Comparison of ENCODE assay signal across 19 mouse cellular contexts in the genomic region with DNA sequence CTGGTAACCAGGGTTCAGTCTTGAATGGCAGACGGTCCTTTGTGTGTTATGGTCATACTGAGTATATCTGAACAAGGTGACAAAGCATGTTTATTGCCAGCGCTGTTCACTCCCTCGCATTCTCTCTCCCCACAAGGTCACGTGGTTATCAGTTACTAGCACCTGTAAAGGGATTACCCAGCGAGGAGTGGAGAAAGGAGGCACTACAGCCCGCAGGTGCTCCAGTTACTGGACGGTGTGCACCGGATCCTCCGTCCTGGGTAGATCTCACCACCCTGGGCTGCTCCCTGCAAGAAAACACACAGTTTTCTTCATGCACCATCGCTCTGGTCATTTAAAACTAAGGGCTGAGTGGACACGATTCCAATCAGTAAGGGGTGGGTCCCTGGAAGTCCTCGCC. TPM values are rescaled to one million over a fixed set of nuclear protein-coding genes. Genes with fewer than 3 reads are reported as not detected.
A peak's percentile ranks its signal among the peaks of the same experiment; 100 is the strongest.
DNase-seq lines count a peak whose midpoint lies in the region; ATAC-seq and TF ChIP-seq lines count a peak whose summit lies in the region.
"Had no signal": no experiment of that assay in that cellular context is flagged by ENCODE, and none has a peak within 500 bp of the region (broad histone marks: within the 10 kb centered on the region; RNA-seq: fewer than 3 reads in every experiment).

No protein-coding gene starts in this region.

- 44% methylated on average over 12 of the region's 12 CpGs for WGBS in kidney, embryonic 16.5 days

- H3K4me1 ChIP-seq in kidney, embryonic 16.5 days (ENCODE audit: insufficient read depth, low read length): no peaks in the 10 kb centered on the region
- H3K4me1 ChIP-seq: limb, embryonic 10.5 days had no signal

- no peaks in the 10 kb centered on the region for H3K9me3 ChIP-seq in kidney, embryonic 16.5 days (ENCODE audit: low read length)
- H3K9me3 ChIP-seq: heart, embryonic 10.5 days; limb, embryonic 10.5 days had no signal

- no peak overlapping the region for H3ac ChIP-seq in C2C12 (ENCODE audit: control insufficient read depth, insufficient read length, low read depth)

- no peaks in the 10 kb centered on the region for H3K27me3 ChIP-seq in kidney, embryonic 16.5 days (ENCODE audit: insufficient read depth, low read length)
- H3K27me3 ChIP-seq in C2C12 (ENCODE audit: control insufficient read depth, insufficient read depth, insufficient read length): no peaks in the 10 kb centered on the region

- H3K4me2 ChIP-seq in kidney, embryonic 16.5 days (replicated peaks; ENCODE audit: low read depth, low read length): no peak overlapping the region

- no peaks in the 10 kb centered on the region for H3K79me2 ChIP-seq in C2C12 (ENCODE audit: control insufficient read depth, insufficient read depth)

- intact Hi-C loops in heart, postnatal 14 days (cut with DNase I): no loop called here

- TF ChIP-seq CTCF in C2C12 (IDR thresholded peaks at IDR 0.05; ENCODE audit: control insufficient read depth, insufficient read depth, insufficient read length): no peak

- DNase-seq in heart, adult 11 months: peak; percentile 71
- DNase-seq in heart, postnatal 14 days: no peak
- DNase-seq in kidney, postnatal 4 days: no peak
- DNase-seq in R1 (ENCODE audit: low read depth, low spot score): peak; percentile 20
- DNase-seq in cerebellum, adult 8-10 months: no peak
- DNase-seq in embryo, embryonic 10.5 days (ENCODE audit: low spot score): no peak

- H3K79me3 ChIP-seq in C2C12 (ENCODE audit: low read depth): no peaks in the 10 kb centered on the region

- no peak overlapping the region for H3K9ac ChIP-seq in kidney, embryonic 16.5 days (replicated peaks; ENCODE audit: low read length)
- H3K9ac ChIP-seq: liver, postnatal 0 days had no signal

- ATAC-seq in kidney, embryonic 16.5 days (ENCODE audit: low FRiP score, low TSS enrichment): peak; percentile 75; the same call in 1 of the 2 replicates
- ATAC-seq: liver, postnatal 0 days; lung, postnatal 0 days had no signal

- no peaks in the 10 kb centered on the region for H3K36me3 ChIP-seq in kidney, embryonic 16.5 days (ENCODE audit: insufficient read depth, low read length)
- H3K36me3 ChIP-seq in C2C12 (ENCODE audit: control insufficient read depth, insufficient read depth): no peaks in the 10 kb centered on the region
- H3K36me3 ChIP-seq: heart, embryonic 10.5 days; limb, embryonic 10.5 days had no signal

- H3K4me3 ChIP-seq in kidney, embryonic 16.5 days (ENCODE audit: low read length): no peak overlapping the region
- no peak overlapping the region for H3K4me3 ChIP-seq in C2C12 (ENCODE audit: insufficient read depth, poor library complexity, severe bottlenecking)
- H3K4me3 ChIP-seq: heart, embryonic 10.5 days; limb, embryonic 10.5 days had no signal

- no peak overlapping the region for H3K27ac ChIP-seq in kidney, embryonic 16.5 days (ENCODE audit: low read length)
- H3K27ac ChIP-seq: heart, embryonic 10.5 days; limb, embryonic 10.5 days had no signal

TF ChIP-seq in C2C12, 6 proteins besides CTCF, POLR2A, EP300 and RAD21:
- TF ChIP-seq MAX (IDR thresholded peaks at IDR 0.05) (no peak), USF1 (IDR thresholded peaks at IDR 0.05; ENCODE audit: low read depth) (peak; percentile 17)

RNA-seq across cellular contexts. Expression of gene Wdr95, which starts 44.2 kb away (rescaled TPM):
- not detected for total RNA-seq in heart, postnatal 14 days (2021)
- not detected in 2 replicates for polyA plus RNA-seq in kidney, embryonic 16.5 days (2015; fragmentation: Nextera tagmentation; extraction: Ambion mirVana)
- 0.29 TPM for polyA plus RNA-seq in C2C12 (2012; fragmentation: generic; extraction: Trizol)
- total RNA-seq: adrenal gland, postnatal 14 days; gastrocnemius, adult 8-10 months; hematopoietic stem cell, adult 5-6 weeks; liver, adult 2 months had no signal
- polyA plus RNA-seq: heart, embryonic 10.5 days; limb, embryonic 10.5 days; liver, adult 2 months; liver, postnatal 0 days had no signal

RNA-seq across cellular contexts. Expression of gene Tex26, which starts 44.8 kb away (rescaled TPM):
- total RNA-seq in heart, postnatal 14 days (2021): not detected
- 0.59 TPM in 1 of 2 replicates, not detected in the other for polyA plus RNA-seq in kidney, embryonic 16.5 days (2015; fragmentation: Nextera tagmentation; extraction: Ambion mirVana)
- polyA plus RNA-seq in C2C12 (2012; fragmentation: generic; extraction: Trizol): 0.28 TPM
- total RNA-seq: adrenal gland, postnatal 14 days; gastrocnemius, adult 8-10 months; hematopoietic stem cell, adult 5-6 weeks; liver, adult 2 months; monocyte, adult 5-6 weeks; neutrophil, adult 5-6 weeks had no signal
- polyA plus RNA-seq: gonadal fat pad, adult 2 months; liver, adult 2 months; liver, postnatal 0 days had no signal

Comparison
In these comparisons a context has a peak if more than half of its experiments do, and no peak if none do; other contexts are left out.
1. DNase-seq: peak in heart, adult 11 months (single experiment) and R1 (single experiment); none in heart, postnatal 14 days (0 of 2), kidney, postnatal 4 days (0 of 2), cerebellum, adult 8-10 months (single experiment) and embryo, embryonic 10.5 days (single experiment).